Mouse (Mus musculus) heart, embryonic 15.5 days (tissue): ENCODE data around the gene Gm13285. TPM values are rescaled to one million over a fixed set of nuclear protein-coding genes. Genes with fewer than 3 reads are reported as not detected.
"Not testable (repeated sequence)": the region's sequence is repeated elsewhere in the genome, so short reads cannot be mapped to it uniquely, and the experiment has no call there.

Source experiments
- ATAC-seq: fragments of 200-750 bp; cut with Nextera tagmentation; replicated peaks from 2 replicates; pipeline ENCODE4 v1.8.0; 2017; ENCODE audit warnings: low read depth, moderate TSS enrichment; ENCODE audit not compliant: insufficient number of reproducible peaks, insufficient read depth, low FRiP score
- H3K27ac ChIP-seq: fragments of 300-500 bp; sonication (generic); 2 replicates; pipeline ENCODE4 v1.5.1; 2015; ENCODE audit warnings: mild to moderate bottlenecking, inconsistent platforms
- H3K27me3 ChIP-seq: fragments of 300-500 bp; sonication (generic); 2 replicates; pipeline ENCODE4 v1.6.1; 2015; ENCODE audit warnings: inconsistent platforms
- H3K36me3 ChIP-seq: fragments of 300-500 bp; sonication (generic); 2 replicates; pipeline ENCODE4 v1.6.1; 2015; ENCODE audit warnings: mild to moderate bottlenecking, inconsistent platforms
- H3K4me1 ChIP-seq: fragments of 300-500 bp; sonication (generic); replicated peaks from 2 replicates; pipeline ENCODE4 v1.6.1; 2015; ENCODE audit warnings: inconsistent platforms
- H3K4me2 ChIP-seq: fragments of 300-500 bp; sonication (generic); 2 replicates; pipeline ENCODE4 v1.6.1; 2015; ENCODE audit warnings: inconsistent platforms, mild to moderate bottlenecking, moderate library complexity
- H3K4me3 ChIP-seq: fragments of 300-500 bp; sonication (generic); 2 replicates; pipeline ENCODE4 v1.5.1; 2015; ENCODE audit warnings: mild to moderate bottlenecking, inconsistent platforms
- H3K9ac ChIP-seq: fragments of 300-500 bp; sonication (generic); 2 replicates; pipeline ENCODE4 v1.6.1; 2015; ENCODE audit warnings: mild to moderate bottlenecking, inconsistent platforms
- H3K9me3 ChIP-seq: fragments of 300-500 bp; sonication (generic); replicated peaks from 2 replicates; pipeline ENCODE4 v1.6.1; 2016; ENCODE audit warnings: inconsistent platforms
- WGBS: fragments of 180-500 bp; shearing (Covaris S2); methylation state at CpG from one replicate; pipeline ENCODE4 v1.1.7; 2015; ENCODE audit warnings: mixed read lengths; 5-methylcytosine and 5-hydroxymethylcytosine counted together
- polyA plus RNA-seq: library from polyadenylated mRNA; unstranded; fragments of >200 nt; fragmentation: Nextera tagmentation; extraction: Ambion mirVana; gene quantifications from 2 replicates; pipeline ENCODE4 v1.2.1, GENCODE M21; 2015

Gene Gm13285
- 0.79 and 0.82 TPM in 2 replicates for polyA plus RNA-seq

- H3K4me3 ChIP-seq, H3K36me3 ChIP-seq, H3K4me2 ChIP-seq, ATAC-seq, H3K27ac ChIP-seq, H3K9me3 ChIP-seq, H3K4me1 ChIP-seq, H3K27me3 ChIP-seq, H3K9ac ChIP-seq: not testable (repeated sequence)
- WGBS, result 8% methylated on average over 6 of the region's 7 CpGs
These were observed at the start of gene Gm13285 for GRCm38 (mm10) chr4:88799365-88799764. Gene Gm13285 (plus strand): TSS chr4:88799665.

- no peaks in the 10 kb centered on the region for H3K36me3 ChIP-seq
- no peak overlapping the region for H3K4me2 ChIP-seq
- H3K9me3 ChIP-seq, result no peaks in the 10 kb centered on the region
- 45% methylated on average over 6 of the region's 6 CpGs for WGBS
- no peak overlapping the region for H3K27ac ChIP-seq
- no peaks in the 10 kb centered on the region for H3K4me1 ChIP-seq
- H3K9ac ChIP-seq, result no peak overlapping the region
- no peak for ATAC-seq
- no peaks in the 10 kb centered on the region for H3K27me3 ChIP-seq
- H3K4me3 ChIP-seq, result no peak overlapping the region
These were observed 49.5 kb upstream of the Gm13285 start for GRCm38 (mm10) chr4:88749926-88750325.

GRCm38 (mm10) chr4:88754818-88755340 lies 44.6 kb upstream of the Gm13285 start, which contains the start of gene Gm13271:
Gene Gm13271 (plus strand): TSS chr4:88754868.
- not testable (repeated sequence) for H3K4me1 ChIP-seq, H3K9ac ChIP-seq, H3K27me3 ChIP-seq, H3K36me3 ChIP-seq, H3K4me3 ChIP-seq, H3K9me3 ChIP-seq, H3K27ac ChIP-seq, ATAC-seq, H3K4me2 ChIP-seq
- WGBS, result 76% methylated on average over 15 of the region's 15 CpGs

GRCm38 (mm10) chr4:88756581-88757513 lies 42.6 kb upstream of the Gm13285 start:
- not testable (repeated sequence) for H3K9me3 ChIP-seq, H3K27me3 ChIP-seq, ATAC-seq, H3K4me1 ChIP-seq, H3K36me3 ChIP-seq
- 7% methylated on average over 29 of the region's 31 CpGs for WGBS
- peak overlapping the region; percentile 70 for H3K4me3 ChIP-seq
- H3K9ac ChIP-seq, result peak overlapping the region; percentile 76
- peak overlapping the region; percentile 83 for H3K4me2 ChIP-seq
- peak overlapping the region; percentile 98 for H3K27ac ChIP-seq

GRCm38 (mm10) chr4:88757628-88758031 lies 41.8 kb upstream of the Gm13285 start:
- Histone ChIP-seq H3K27ac (peak overlapping the region; percentile 98), H3K9ac (peak overlapping the region; percentile 76), H3K4me2 (peak overlapping the region; percentile 83), H3K4me3 (peak overlapping the region; percentile 70)
- H3K9me3 ChIP-seq, H3K4me1 ChIP-seq, H3K36me3 ChIP-seq, H3K27me3 ChIP-seq: not testable (repeated sequence)
- peak; percentile 100 for ATAC-seq
- under 1% methylated on average over 21 of the region's 21 CpGs for WGBS

- H3K27me3 ChIP-seq, H3K4me3 ChIP-seq, ATAC-seq, H3K9me3 ChIP-seq, H3K27ac ChIP-seq, H3K9ac ChIP-seq, H3K4me2 ChIP-seq, H3K36me3 ChIP-seq, H3K4me1 ChIP-seq: not testable (repeated sequence)
- 85% methylated on average over 9 of the region's 9 CpGs for WGBS
These were observed 40.7 kb upstream of the Gm13285 start for GRCm38 (mm10) chr4:88758751-88759150.

- peak within 1 kb of the TSS; percentile 55 for H3K4me2 ChIP-seq
- peak within 1 kb of the TSS; percentile 76 for H3K27ac ChIP-seq
- peak within 1 kb of the TSS; percentile 42 for H3K4me3 ChIP-seq
- H3K36me3 ChIP-seq, H3K4me1 ChIP-seq, ATAC-seq, H3K27me3 ChIP-seq, H3K9me3 ChIP-seq: not testable (repeated sequence)
- 18% methylated on average over 11 of the region's 14 CpGs for WGBS
- H3K9ac ChIP-seq, result peak within 1 kb of the TSS; percentile 43; the same call in 1 of the 2 replicates
These were observed 39.7 kb upstream of the Gm13285 start, which contains the start of gene Gm13283 for GRCm38 (mm10) chr4:88759610-88760268. Gene Gm13283 (plus strand): TSS chr4:88760119.

GRCm38 (mm10) chr4:88760431-88760830 lies 39.0 kb upstream of the Gm13285 start:
- 0% methylated on average over 26 of the region's 28 CpGs for WGBS
- H3K36me3 ChIP-seq, ATAC-seq, H3K9me3 ChIP-seq, H3K27me3 ChIP-seq, H3K4me1 ChIP-seq: not testable (repeated sequence)
- H3K9ac ChIP-seq, result peak overlapping the region; percentile 43; the same call in 1 of the 2 replicates
- H3K27ac ChIP-seq, result peak overlapping the region; percentile 76
- H3K4me2 ChIP-seq, result peak overlapping the region; percentile 55
- H3K4me3 ChIP-seq, result peak overlapping the region; percentile 42

GRCm38 (mm10) chr4:88761776-88762175 lies 37.7 kb upstream of the Gm13285 start:
- H3K4me3 ChIP-seq, H3K27me3 ChIP-seq, H3K4me2 ChIP-seq, H3K4me1 ChIP-seq, H3K9me3 ChIP-seq, H3K36me3 ChIP-seq, ATAC-seq, H3K9ac ChIP-seq, H3K27ac ChIP-seq: not testable (repeated sequence)
- 65% methylated on average over 6 of the region's 8 CpGs for whole genome bisulfite sequencing

- H3K4me1 ChIP-seq, H3K27me3 ChIP-seq, H3K27ac ChIP-seq, ATAC-seq, H3K36me3 ChIP-seq, H3K9ac ChIP-seq, H3K9me3 ChIP-seq, H3K4me3 ChIP-seq: not testable (repeated sequence)
- 47% methylated on average over 9 of the region's 9 CpGs for WGBS
- peak overlapping the region; percentile 57 for H3K4me2 ChIP-seq
These were observed 37.1 kb upstream of the Gm13285 start for GRCm38 (mm10) chr4:88762341-88762740.

GRCm38 (mm10) chr4:88763384-88764018 lies 36.0 kb upstream of the Gm13285 start:
- peak overlapping the region; percentile 39 for H3K4me3 ChIP-seq
- ATAC-seq, H3K4me1 ChIP-seq, H3K27me3 ChIP-seq, H3K36me3 ChIP-seq, H3K9me3 ChIP-seq, H3K9ac ChIP-seq: not testable (repeated sequence)
- peak overlapping the region; percentile 54 for H3K4me2 ChIP-seq
- peak overlapping the region; percentile 73 for H3K27ac ChIP-seq
- 2% methylated on average over 35 of the region's 42 CpGs for WGBS
